Mouse (Mus musculus) liver, embryonic 14.5 days (tissue): ENCODE measurements around the gene Sox3.

Experiments used
- CTCF ChIP-seq: IDR thresholded peaks from 2 replicates; pipeline ENCODE4 v1.5.1; 2016; ENCODE audit warnings: antibody characterized with exemption, low read depth, control low read depth
- EP300 ChIP-seq: IDR thresholded peaks from 2 replicates; pipeline ENCODE4 v1.6.1; 2016; ENCODE audit warnings: antibody characterized with exemption, low read depth

DNA sequence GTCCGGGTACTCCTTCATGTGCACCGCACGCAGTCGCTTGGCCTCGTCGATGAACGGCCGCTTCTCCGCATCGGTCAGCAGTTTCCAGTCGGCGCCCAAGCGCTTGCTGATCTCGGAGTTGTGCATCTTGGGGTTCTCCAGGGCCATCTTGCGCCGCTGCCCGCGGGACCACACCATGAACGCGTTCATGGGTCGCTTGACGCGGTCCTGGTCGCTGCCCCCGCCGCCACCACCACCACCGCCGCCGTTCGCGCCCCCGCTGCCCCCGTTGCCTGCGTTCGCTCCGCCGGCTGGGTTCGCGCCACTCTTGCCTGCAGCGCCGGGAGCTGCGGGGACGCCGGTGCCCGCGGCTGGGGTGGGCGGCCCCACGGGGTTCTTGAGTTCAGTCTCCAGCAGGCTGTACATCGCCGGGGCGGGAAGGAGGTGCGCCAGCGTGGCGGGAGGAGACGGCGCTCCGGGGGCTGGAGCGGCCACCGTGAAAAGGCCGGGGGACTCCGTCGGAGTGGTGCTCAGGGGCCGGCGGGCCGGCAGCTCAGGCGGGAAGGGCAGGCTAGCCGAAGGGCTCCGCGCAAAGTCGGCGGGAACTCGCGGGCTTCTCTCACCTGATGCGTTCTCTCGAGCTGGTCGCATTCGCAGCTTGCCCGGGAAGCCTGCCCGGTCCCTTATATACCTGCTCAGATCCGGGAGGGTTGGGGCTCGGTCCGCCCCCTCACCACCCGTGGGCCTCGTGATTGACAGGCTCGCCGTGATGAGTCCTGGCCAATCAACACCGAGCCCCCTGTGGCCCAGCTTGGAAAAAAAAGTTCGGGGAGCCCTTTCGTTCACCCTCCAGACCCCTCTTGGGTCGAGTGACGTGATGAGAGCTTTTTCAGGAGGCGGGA lies at the start of gene Sox3:
- TF ChIP-seq CTCF = no peak
- TF ChIP-seq EP300 = no peak
